Mouse (Mus musculus) CH12.LX (cell line): ENCODE results near the gene C9orf72. TPM values are rescaled to one million over a fixed set of nuclear protein-coding genes. Genes with fewer than 3 reads are reported as not detected.

Experiments used
- DNase-seq: peaks from one replicate; pipeline ENCODE4 v3.0.0-alpha.2; 2013; ENCODE audit errors: extremely low read depth
- H3K27ac ChIP-seq: 2 replicates; pipeline ENCODE4 v1.5.1; 2012; ENCODE audit warnings: low read depth, mild to moderate bottlenecking, control low read depth, moderate library complexity; ENCODE audit not compliant: insufficient read depth
- H3K27me3 ChIP-seq: replicated peaks from 2 replicates; pipeline ENCODE3; 2012; ENCODE audit warnings: inconsistent platforms
- H3K36me3 ChIP-seq, 2 experiments: replicated peaks in 1 of 2; 2 replicates each; pipeline versions ENCODE3 to v1.6.1; 2012; ENCODE audit warnings: inconsistent platforms in 1 of 2, low read length in 1 of 2, mild to moderate bottlenecking in 1 of 2, mixed read lengths in 1 of 2, moderate library complexity in 1 of 2; ENCODE audit not compliant: control insufficient read depth in 1 of 2, insufficient read depth in 1 of 2
- H3K4me1 ChIP-seq, 2 experiments: 2 replicates each; pipeline ENCODE4 v1.6.1; 2012; ENCODE audit warnings: inconsistent platforms in 1 of 2, moderate library complexity in 1 of 2; ENCODE audit not compliant: insufficient read depth in 2 of 2, control insufficient read depth in 1 of 2
- H3K4me2 ChIP-seq: 2 replicates; pipeline ENCODE4 v1.6.1; 2012; ENCODE audit warnings: low read depth, mild to moderate bottlenecking, control low read depth; ENCODE audit not compliant: poor library complexity, insufficient read depth, severe bottlenecking
- H3K4me3 ChIP-seq, 3 experiments: fragments of 150-350 bp in 1 of 3; sonication (generic) in 1 of 3; replicated peaks in 1 of 3; 2 replicates each; pipeline versions ENCODE3 to v1.5.1; 2011 to 2012; ENCODE audit warnings: low read depth in 2 of 3, low read length in 2 of 3, mild to moderate bottlenecking in 2 of 3, moderate library complexity in 2 of 3, control low read depth in 1 of 3, improper control_type of control experiment in 1 of 3, inconsistent platforms in 1 of 3, mixed read lengths in 1 of 3; ENCODE audit not compliant: poor library complexity in 1 of 3
- H3K79me2 ChIP-seq: replicated peaks from 2 replicates; pipeline ENCODE4 v1.6.1; 2012; ENCODE audit warnings: mild to moderate bottlenecking, moderate library complexity; ENCODE audit not compliant: control insufficient read depth, poor library complexity, insufficient read depth, severe bottlenecking; ENCODE audit errors: extremely low read depth
- H3K9ac ChIP-seq: 2 replicates; pipeline ENCODE4 v1.6.1; 2012; ENCODE audit warnings: low read depth, mild to moderate bottlenecking, control low read depth, moderate library complexity; ENCODE audit not compliant: insufficient read depth
- H3K9me3 ChIP-seq: replicated peaks from 2 replicates; pipeline ENCODE3; 2012; ENCODE audit warnings: low read length, inconsistent platforms, mixed read lengths
- BHLHE40 ChIP-seq: IDR thresholded peaks from 2 replicates; pipeline ENCODE4 v1.6.1; 2011; ENCODE audit warnings: mild to moderate bottlenecking, low read depth, low read length, improper control_type of control experiment
- CHD1 ChIP-seq: IDR thresholded peaks from 2 replicates; pipeline ENCODE4 v1.6.1; 2012; ENCODE audit warnings: low read depth, low read length, improper control_type of control experiment, inconsistent platforms
- CHD2 ChIP-seq: IDR thresholded peaks from 2 replicates; pipeline ENCODE4 v1.6.1; 2011; ENCODE audit warnings: low read length, improper control_type of control experiment
- E2F4 ChIP-seq: IDR thresholded peaks from 2 replicates; pipeline ENCODE4 v1.6.1; 2011; ENCODE audit warnings: low read depth, low read length, improper control_type of control experiment; ENCODE audit not compliant: insufficient replicate concordance
- ELF1 ChIP-seq: IDR thresholded peaks from 2 replicates; pipeline ENCODE4 v1.6.1; 2014; ENCODE audit warnings: low read depth, mild to moderate bottlenecking, inconsistent platforms, low read length, improper control_type of control experiment
- EP300 ChIP-seq: IDR thresholded peaks from 2 replicates; pipeline ENCODE4 v1.6.1; 2011; ENCODE audit warnings: low read length, improper control_type of control experiment
- ETS1 ChIP-seq: conservative IDR thresholded peaks from 2 replicates; pipeline ENCODE4 v1.6.1; 2012; ENCODE audit warnings: low read depth, mild to moderate bottlenecking, inconsistent platforms, low read length, improper control_type of control experiment, moderate library complexity
- GABPA ChIP-seq: IDR thresholded peaks from 2 replicates; pipeline ENCODE4 v1.6.1; 2012; ENCODE audit warnings: low read depth, low read length, improper control_type of control experiment, inconsistent platforms; ENCODE audit not compliant: insufficient replicate concordance
- HCFC1 ChIP-seq: IDR thresholded peaks from 2 replicates; pipeline ENCODE4 v1.6.1; 2012; ENCODE audit warnings: low read depth, mild to moderate bottlenecking, inconsistent platforms, low read length, improper control_type of control experiment
- IRF4 ChIP-seq: IDR thresholded peaks from 2 replicates; pipeline ENCODE4 v1.6.1; 2014; ENCODE audit warnings: low read depth, mild to moderate bottlenecking, inconsistent platforms, low read length, improper control_type of control experiment
- JUN ChIP-seq: IDR thresholded peaks from 2 replicates; pipeline ENCODE4 v1.6.1; 2011; ENCODE audit warnings: low read depth, mild to moderate bottlenecking, low read length, improper control_type of control experiment, moderate library complexity; ENCODE audit not compliant: insufficient read depth
- JUND ChIP-seq: conservative IDR thresholded peaks from 2 replicates; pipeline ENCODE4 v1.6.1; 2011; ENCODE audit warnings: low read depth, low read length, improper control_type of control experiment
- KAT2A ChIP-seq: IDR thresholded peaks from 2 replicates; pipeline ENCODE4 v1.6.1; 2012; ENCODE audit warnings: low read length, improper control_type of control experiment, inconsistent platforms; ENCODE audit not compliant: insufficient replicate concordance
- MAFK ChIP-seq: IDR thresholded peaks from 2 replicates; pipeline ENCODE4 v1.6.1; 2011; ENCODE audit warnings: low read length, improper control_type of control experiment; ENCODE audit not compliant: insufficient replicate concordance
- MAX ChIP-seq: IDR thresholded peaks from 2 replicates; pipeline ENCODE4 v1.6.1; 2011; ENCODE audit warnings: low read length, improper control_type of control experiment
- MAZ ChIP-seq: IDR thresholded peaks from 2 replicates; pipeline ENCODE4 v1.6.1; 2012; ENCODE audit warnings: low read depth, mild to moderate bottlenecking, inconsistent platforms, low read length, improper control_type of control experiment, moderate library complexity
- MEF2A ChIP-seq: IDR thresholded peaks from 2 replicates; pipeline ENCODE4 v1.6.1; 2014; ENCODE audit warnings: low read depth, mild to moderate bottlenecking, inconsistent platforms, low read length, improper control_type of control experiment, borderline replicate concordance
- MXI1 ChIP-seq: IDR thresholded peaks from 2 replicates; pipeline ENCODE4 v1.6.1; 2011; ENCODE audit warnings: mild to moderate bottlenecking, low read depth, low read length, improper control_type of control experiment
- MYC ChIP-seq: IDR thresholded peaks from 2 replicates; pipeline ENCODE4 v1.6.1; 2011; ENCODE audit warnings: low read depth, mild to moderate bottlenecking, improper control_type of control experiment, low read length
- NELFE ChIP-seq: IDR thresholded peaks from 2 replicates; pipeline ENCODE4 v1.6.1; 2011; ENCODE audit warnings: low read depth, low read length, improper control_type of control experiment
- NRF1 ChIP-seq: IDR thresholded peaks from 2 replicates; pipeline ENCODE4 v1.6.1; 2014; ENCODE audit warnings: low read depth, mild to moderate bottlenecking, inconsistent platforms, low read length, improper control_type of control experiment, moderate library complexity
- PAX5 ChIP-seq: IDR thresholded peaks from 2 replicates; pipeline ENCODE4 v1.6.1; 2012; ENCODE audit warnings: low read length, inconsistent platforms, mixed read lengths
- POLR2A ChIP-seq: IDR thresholded peaks from 2 replicates; pipeline ENCODE4 v1.6.1; 2011; ENCODE audit warnings: low read depth, mild to moderate bottlenecking, improper control_type of control experiment, low read length
- POLR2AphosphoS2 ChIP-seq: IDR thresholded peaks from 2 replicates; pipeline ENCODE4 v1.6.1; 2011; ENCODE audit warnings: low read depth, low read length, improper control_type of control experiment
- RAD21 ChIP-seq: IDR thresholded peaks from 2 replicates; pipeline ENCODE4 v1.6.1; 2011; ENCODE audit warnings: low read depth, mild to moderate bottlenecking, low read length, improper control_type of control experiment, moderate library complexity
- RCOR1 ChIP-seq: conservative IDR thresholded peaks from 2 replicates; pipeline ENCODE4 v1.6.1; 2012; ENCODE audit warnings: low read depth, mild to moderate bottlenecking, inconsistent platforms, low read length, improper control_type of control experiment
- SIN3A ChIP-seq: IDR thresholded peaks from 2 replicates; pipeline ENCODE4 v1.6.1; 2012; ENCODE audit warnings: low read length, improper control_type of control experiment, inconsistent platforms
- SMC3 ChIP-seq: IDR thresholded peaks from 2 replicates; pipeline ENCODE4 v1.6.1; 2011; ENCODE audit warnings: low read depth, low read length, improper control_type of control experiment
- TBP ChIP-seq: conservative IDR thresholded peaks from 2 replicates; pipeline ENCODE4 v1.6.1; 2011; ENCODE audit warnings: low read depth, low read length, improper control_type of control experiment
- TCF12 ChIP-seq: IDR thresholded peaks from 2 replicates; pipeline ENCODE4 v1.6.1; 2014; ENCODE audit warnings: low read depth, mild to moderate bottlenecking, inconsistent platforms, low read length, improper control_type of control experiment
- UBTF ChIP-seq: IDR thresholded peaks from 2 replicates; pipeline ENCODE4 v1.6.1; 2012; ENCODE audit warnings: low read depth, mild to moderate bottlenecking, inconsistent platforms, low read length, improper control_type of control experiment, moderate library complexity
- USF1 ChIP-seq: IDR thresholded peaks from 2 replicates; pipeline ENCODE4 v1.6.1; 2014; ENCODE audit warnings: low read depth, mild to moderate bottlenecking, inconsistent platforms, low read length, improper control_type of control experiment
- USF2 ChIP-seq: conservative IDR thresholded peaks from 2 replicates; pipeline ENCODE4 v1.6.1; 2011; ENCODE audit warnings: low read depth, low read length, improper control_type of control experiment
- ZC3H11A ChIP-seq: IDR thresholded peaks from 2 replicates; pipeline ENCODE4 v1.6.1; 2012; ENCODE audit warnings: low read depth, mild to moderate bottlenecking, inconsistent platforms, low read length, improper control_type of control experiment
- ZKSCAN1 ChIP-seq: IDR thresholded peaks from 2 replicates; pipeline ENCODE4 v1.6.1; 2012; ENCODE audit warnings: low read depth, inconsistent platforms, low read length, improper control_type of control experiment, borderline replicate concordance
- ZMIZ1 ChIP-seq: IDR thresholded peaks from 2 replicates; pipeline ENCODE4 v1.6.1; 2012; ENCODE audit warnings: low read depth, mild to moderate bottlenecking, inconsistent platforms, low read length, improper control_type of control experiment
- ZNF384 ChIP-seq: IDR thresholded peaks from 2 replicates; pipeline ENCODE4 v1.6.1; 2012; ENCODE audit warnings: low read depth, low read length, improper control_type of control experiment, inconsistent platforms
- dilution Hi-C: fragments of 300-500 bp; cut with MboI; formaldehyde crosslinking; loops from 2 replicates; pipeline ENCODE4 v1.14.3; 2020; ENCODE audit warnings: low sequenced_read_pairs; ENCODE audit not compliant: extremely low pct_unique_long_range_greater_than_20kb, extremely low pct_ligation_motif_present
- in situ Hi-C: fragments of 300-500 bp; cut with MboI; formaldehyde crosslinking; loops from 3 replicates; pipeline ENCODE4 v1.14.3; 2019; ENCODE audit warnings: low sequenced_read_pairs, low pct_ligation_motif_present, low pct_unique_long_range_greater_than_20kb, mixed read lengths
- polyA plus RNA-seq: library from polyadenylated mRNA; unstranded; fragments of >175 nt; gene quantifications from 2 replicates; pipeline ENCODE4 v1.2.1, GENCODE M21; 2012; ENCODE audit warnings: low read depth; ENCODE audit not compliant: insufficient read length
- total RNA-seq, 2 experiments: library from RNA; depleted of rRNA; stranded (reverse); fragments of 300-350 nt in 1 of 2; fragments of >200 nt in 1 of 2; gene quantifications; 2 replicates each; pipeline ENCODE4 v1.2.3; 2012 to 2014

The C9orf72 gene
- total RNA-seq (2012; rRNA removed): 24.2 and 49.7 TPM in 2 replicates
- total RNA-seq (2014; rRNA removed): 46.5 and 58.2 TPM in 2 replicates
- 13.8 and 15.4 TPM in 2 replicates for polyA plus RNA-seq

GRCm38 (mm10) chr4:35225734-35226495 is at the start of gene C9orf72:
TSS of gene C9orf72 (minus strand) at chr4:35226175.
- no peaks in the 10 kb centered on the region for H3K9me3 ChIP-seq
- DNase-seq: peak; percentile 95
- dilution Hi-C loops: no loop called here
- peaks cover 6 to 43% of the 10 kb centered on the region in 2 experiments for H3K4me1 ChIP-seq
- no peaks in the 10 kb centered on the region for H3K27me3 ChIP-seq
- in situ Hi-C loops: no loop called here
- peak within 1 kb of the TSS; percentile 74 for H3K9ac ChIP-seq
- no peaks in the 10 kb centered on the region for H3K36me3 ChIP-seq
- H3K4me3 ChIP-seq: peak within 1 kb of the TSS; percentile 83 to 93 (median 83)
- peak within 1 kb of the TSS; percentile 99 for H3K27ac ChIP-seq
- H3K79me2 ChIP-seq: peaks cover 30% of the 10 kb centered on the region
- peak within 1 kb of the TSS; percentile 70 for H3K4me2 ChIP-seq
- TF ChIP-seq USF2 (no peak), CHD1 (0 out of 2 replicates have a peak, but pooled peaks have one; percentile 47), POLR2A (peak; percentile 95), ZKSCAN1 (no peak), UBTF (no peak), RAD21 (no peak; the same call in none of the 2 replicates), USF1 (no peak; the same call in 1 of the 2 replicates), MXI1 (peak; percentile 90), E2F4 (peak; percentile 42; the same call in 1 of the 2 replicates), BHLHE40 (0 out of 2 replicates have a peak, but pooled peaks have one; percentile 5), ZMIZ1 (peak; percentile 86), CHD2 (peak; percentile 45; the same call in 1 of the 2 replicates), POLR2AphosphoS2 (peak; percentile 87), ZC3H11A (no peak), KAT2A (peak; percentile 93; the same call in 1 of the 2 replicates), GABPA (peak; percentile 47; the same call in 1 of the 2 replicates), SIN3A (peak; percentile 98), NRF1 (peak; percentile 60), MEF2A (peak; percentile 71; the same call in 1 of the 2 replicates), TBP (peak; percentile 83), MAFK (0 out of 2 replicates have a peak, but pooled peaks have one; percentile 16), JUN (no peak), PAX5 (no peak), MYC (peak; percentile 78), MAX (peak; percentile 78), ZNF384 (0 out of 2 replicates have a peak, but pooled peaks have one; percentile 13), NELFE (peak; percentile 90), TCF12 (peak; percentile 85), EP300 (0 out of 2 replicates have a peak, but pooled peaks have one; percentile 14), RCOR1 (0 out of 2 replicates have a peak, but pooled peaks have one; percentile 40), HCFC1 (peak; percentile 98), JUND (no peak), ETS1 (peak; percentile 64), MAZ (peak; percentile 20; the same call in 1 of the 2 replicates), IRF4 (peak; percentile 78), SMC3 (no peak; the same call in 1 of the 2 replicates), ELF1 (peak; percentile 99)
